ENCODE assay signal across 8 mouse cellular contexts in the genomic region with DNA sequence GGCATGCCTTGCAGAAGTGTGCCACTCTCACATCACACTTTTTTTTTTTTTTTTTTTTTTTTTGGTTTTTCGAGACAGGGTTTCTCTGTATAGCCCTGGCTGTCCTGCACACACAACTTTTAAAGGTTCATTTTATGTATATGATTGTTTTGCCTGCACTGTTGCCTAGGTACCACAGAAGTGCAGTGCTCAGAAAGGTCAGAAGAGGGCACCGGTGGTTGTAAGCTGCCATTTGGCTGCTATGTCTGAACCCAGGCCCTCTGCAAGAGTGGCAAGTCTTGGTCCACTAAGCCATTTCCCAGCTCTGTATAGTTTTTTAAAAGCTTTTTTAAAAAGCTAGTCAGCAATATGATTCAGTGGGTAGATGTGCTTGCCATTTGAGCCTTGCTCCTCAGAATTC. TPM values are rescaled to one million over a fixed set of nuclear protein-coding genes. Genes with fewer than 3 reads are reported as not detected.
DNase-seq lines count a peak whose midpoint lies in the region; ATAC-seq and TF ChIP-seq lines count a peak whose summit lies in the region.

No protein-coding gene starts in this region.

- 42% methylated on average over 2 of the region's 2 CpGs for WGBS in hindbrain, embryonic 10.5 days

- H3K4me3 ChIP-seq in left cerebral cortex, adult 2 months: no peak overlapping the region
- no peak overlapping the region for H3K4me3 ChIP-seq in hindbrain, embryonic 10.5 days

- no peak for DNase-seq in left cerebral cortex, adult 2 months (ENCODE audit: extremely low spot score in 1 of 2, low spot score in 2 of 2)
- no peak for DNase-seq in left cerebral cortex, adult 9 months (ENCODE audit: low spot score in 2 of 2)
- peak; percentile 10 for DNase-seq in Muller cell, postnatal 12 days (ENCODE audit: inconsistent ontology term)
- DNase-seq in splenic B cell, adult 2 months (ENCODE audit: low read depth, low spot score): peak; percentile 79
- DNase-seq in hindbrain, embryonic 10.5 days (ENCODE audit: low spot score): no peak
- DNase-seq in right cerebral cortex, postnatal 14 days: no peak
- DNase-seq in layer of hippocampus, postnatal 25 days (ENCODE audit: extremely low spot score in 1 of 2, low spot score in 1 of 2): no peak

- no peaks in the 10 kb centered on the region for H3K36me3 ChIP-seq in splenic B cell, adult 2 months (ENCODE audit: control insufficient read depth, insufficient read depth, low read length, poor library complexity, severe bottlenecking)
- H3K36me3 ChIP-seq in hindbrain, embryonic 10.5 days: peaks cover 29% of the 10 kb centered on the region

- no peak overlapping the region for H3K27ac ChIP-seq in left cerebral cortex, adult 2 months
- H3K27ac ChIP-seq in hindbrain, embryonic 10.5 days: no peak overlapping the region

- peak; percentile 26 for TF ChIP-seq CTCF in left cerebral cortex, adult 2 months (IDR thresholded peaks at IDR 0.05)

- no peaks in the 10 kb centered on the region for H3K27me3 ChIP-seq in splenic B cell, adult 2 months (ENCODE audit: control insufficient read depth, insufficient read depth, low read length, poor library complexity, severe bottlenecking)
- H3K27me3 ChIP-seq in hindbrain, embryonic 10.5 days (ENCODE audit: insufficient read depth, poor library complexity, severe bottlenecking): no peaks in the 10 kb centered on the region

- H3K4me1 ChIP-seq in hindbrain, embryonic 10.5 days (replicated peaks): peaks cover 17% of the 10 kb centered on the region

- peak; percentile 58 to 63 for ATAC-seq in hematopoietic stem cell, adult 5-6 weeks (replicated peaks in 1 of 2; ENCODE audit: insufficient read depth in 1 of 2, low FRiP score in 2 of 2, low TSS enrichment in 1 of 2, low read depth in 1 of 2, poor library complexity in 2 of 2, severe bottlenecking in 2 of 2)

- H3K9me3 ChIP-seq in hindbrain, embryonic 10.5 days: no peaks in the 10 kb centered on the region

- intact Hi-C loops in left cerebral cortex, adult 2 months (cut with DNase I): no loop called here

RNA-seq across cellular contexts. Expression of gene Yipf2, which starts 5.6 kb away (rescaled TPM):
- total RNA-seq in left cerebral cortex, adult 2 months (2021): 10 to 100 TPM; 21.7 to 22.2 TPM
- total RNA-seq in hematopoietic stem cell, adult 5-6 weeks (2017): 12.3 and 12.4 TPM in 2 replicates
- polyA plus RNA-seq in hindbrain, embryonic 10.5 days (2016; fragmentation: Nextera tagmentation; extraction: Ambion mirVana): 21.5 and 23.7 TPM in 2 replicates
- 10 to 100 TPM; 17.5 to 18.3 TPM for total RNA-seq in layer of hippocampus, postnatal 25 days (2021)

RNA-seq across cellular contexts. Expression of gene Timm29, which starts 5.7 kb away (rescaled TPM):
- 10 to 100 TPM; 52.3 to 53.2 TPM for total RNA-seq in left cerebral cortex, adult 2 months (2021)
- total RNA-seq in hematopoietic stem cell, adult 5-6 weeks (2017): 35.6 and 52.2 TPM in 2 replicates
- polyA plus RNA-seq in hindbrain, embryonic 10.5 days (2016; fragmentation: Nextera tagmentation; extraction: Ambion mirVana): 33.8 and 38.4 TPM in 2 replicates
- total RNA-seq in layer of hippocampus, postnatal 25 days (2021): 10 to 100 TPM; 50.3 to 57.5 TPM

RNA-seq across cellular contexts. Expression of gene Smarca4, which starts 17.8 kb away (rescaled TPM):
- 100 to 1,000 TPM; 117 to 124 TPM for total RNA-seq in left cerebral cortex, adult 2 months (2021)
- total RNA-seq in hematopoietic stem cell, adult 5-6 weeks (2017): 70.1 and 86.5 TPM in 2 replicates
- 153 and 173 TPM in 2 replicates for polyA plus RNA-seq in hindbrain, embryonic 10.5 days (2016; fragmentation: Nextera tagmentation; extraction: Ambion mirVana)
- 100 to 1,000 TPM; 115 to 122 TPM for total RNA-seq in layer of hippocampus, postnatal 25 days (2021)

RNA-seq across cellular contexts. Expression of gene Carm1, which starts 51.5 kb away (rescaled TPM):
- 10 to 100 TPM; 78.2 to 79.5 TPM for total RNA-seq in left cerebral cortex, adult 2 months (2021)
- 21.0 and 26.5 TPM in 2 replicates for total RNA-seq in hematopoietic stem cell, adult 5-6 weeks (2017)
- polyA plus RNA-seq in hindbrain, embryonic 10.5 days (2016; fragmentation: Nextera tagmentation; extraction: Ambion mirVana): 66.3 and 71.9 TPM in 2 replicates
- total RNA-seq in layer of hippocampus, postnatal 25 days (2021): 10 to 100 TPM; 70.0 to 78.1 TPM

Comparison
In these comparisons a context has a peak if more than half of its experiments do, and no peak if none do; other contexts are left out.
1. DNase-seq: peak in Muller cell, postnatal 12 days (single experiment) and splenic B cell, adult 2 months (single experiment); none in left cerebral cortex, adult 2 months (0 of 2), left cerebral cortex, adult 9 months (0 of 2), hindbrain, embryonic 10.5 days (single experiment), right cerebral cortex, postnatal 14 days (single experiment) and layer of hippocampus, postnatal 25 days (0 of 2).